Mouse (Mus musculus): ENCODE data around the gene Olfr803. TPM values are rescaled to one million over a fixed set of nuclear protein-coding genes. Genes with fewer than 3 reads are reported as not detected.

Gene Olfr803
- not detected for total RNA-seq (2021)
- long read RNA-seq, experiment 1, result 0 reads
- long read RNA-seq, experiment 2, result 0 reads

- no peak for DNase-seq (ENCODE audit: low spot score in 2 of 2)
Observed at GRCm38 (mm10) chr10:129694186-129694585, at the start of gene Olfr803. Gene Olfr803 (minus strand): TSS chr10:129694286.

DNA sequence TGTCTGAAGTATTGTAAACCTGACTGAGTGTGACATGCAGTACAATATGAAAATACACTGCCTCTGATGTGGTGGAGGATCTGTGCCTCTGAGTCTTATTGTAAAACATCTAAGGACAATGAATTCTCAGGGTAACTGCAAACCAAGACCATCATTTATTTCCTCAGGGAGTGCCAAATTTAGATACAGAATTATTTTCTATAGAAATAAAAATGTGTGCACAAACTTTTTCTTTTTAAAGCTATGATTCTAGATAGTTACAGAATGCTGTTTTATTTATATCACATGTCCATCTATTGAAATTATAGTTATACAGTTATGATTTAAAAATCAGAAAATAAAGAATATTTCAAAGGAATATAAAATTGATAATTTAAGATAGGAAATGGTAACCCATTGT is 47.7 kb upstream of the Olfr803 start, which contains the start of gene Olfr806:
Gene Olfr806, minus strand, starts transcription at position 101 of the 400 bp plus-strand sequence.
- DNase-seq (ENCODE audit: low spot score in 2 of 2), result no peak

- DNase-seq (ENCODE audit: low spot score in 2 of 2), result no peak
Observed at GRCm38 (mm10) chr10:129729275-129729674, 35.2 kb upstream of the Olfr803 start, which contains the start of gene Olfr805. Gene Olfr805 (minus strand): TSS chr10:129729375.

DNA sequence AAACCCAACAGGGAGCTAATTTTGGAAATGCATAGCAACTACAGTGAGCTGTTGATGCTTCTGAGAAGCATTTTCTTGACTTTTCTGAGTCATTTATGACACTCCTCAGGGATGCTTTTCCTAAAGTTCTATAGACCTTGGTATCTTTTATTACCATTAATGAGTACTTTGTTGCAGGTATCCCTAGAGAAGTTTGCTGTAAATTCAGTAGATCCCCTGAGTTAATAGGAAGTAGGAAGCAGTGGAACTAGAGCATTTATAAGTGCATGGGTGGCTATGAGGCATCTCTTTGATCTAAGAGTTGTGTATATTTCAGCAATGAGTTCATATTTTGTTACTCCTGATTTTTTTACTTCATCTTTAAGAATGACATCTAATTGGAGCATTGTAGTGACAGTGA is 8.8 kb upstream of the Olfr803 start, which contains the start of gene Olfr804:
Gene Olfr804, plus strand, starts transcription at position 301 of the 400 bp plus-strand sequence.
- DNase-seq (ENCODE audit: low spot score in 2 of 2), result no peak

- DNase-seq (ENCODE audit: low spot score in 2 of 2), result no peak
Observed at GRCm38 (mm10) chr10:129688069-129688468, 6.0 kb downstream of the Olfr803 start, which contains the start of gene Olfr802. Gene Olfr802 (minus strand): TSS chr10:129688169.

GRCm38 (mm10) chr10:129673765-129674164 is 20.3 kb downstream of the Olfr803 start, which contains the start of gene Olfr801:
Gene Olfr801 (minus strand): TSS chr10:129673865.
- DNase-seq (ENCODE audit: low spot score in 2 of 2), result no peak

DNA sequence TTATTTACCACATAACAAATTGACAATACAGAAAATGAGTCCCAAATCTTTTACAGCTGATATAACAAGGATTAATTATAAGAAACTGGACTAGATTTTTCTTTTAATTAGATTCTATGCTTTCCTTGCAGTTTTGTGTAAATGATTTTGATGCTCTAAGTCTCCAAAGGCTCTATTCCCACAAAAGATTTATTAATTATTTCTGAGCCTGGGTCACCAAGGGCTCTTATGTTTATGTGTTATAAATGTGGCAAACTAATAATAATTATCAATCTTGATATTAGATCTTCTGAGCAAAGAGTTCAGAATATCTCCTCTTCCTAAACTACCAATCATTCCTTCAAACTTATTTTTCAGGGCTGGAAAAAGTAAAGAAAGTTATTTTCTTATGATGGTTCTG is 36.7 kb downstream of the Olfr803 start, which contains the start of gene Olfr800:
Gene Olfr800, plus strand, starts transcription at position 301 of the 400 bp plus-strand sequence.
- no peak for DNase-seq (ENCODE audit: low spot score in 2 of 2)

- DNase-seq (ENCODE audit: low spot score in 2 of 2), result no peak
Observed at GRCm38 (mm10) chr10:129651763-129652162, 42.3 kb downstream of the Olfr803 start.

Small RNAs within 50 kb of the gene (microRNA-seq; reads per million reads assigned to microRNA genes)
- not detected for gene Gm24485

Other genes with a start within 250 kb of the Olfr803 start
- gene Olfr787, start 232.4 kb downstream of the Olfr803 start, total RNA-seq (2021), result not detected
- gene Olfr788, start 223.3 kb downstream of the Olfr803 start, total RNA-seq (2021), result not detected
- not detected for gene Olfr789, start 209.5 kb downstream of the Olfr803 start, total RNA-seq (2021)
- gene Olfr790, start 195.8 kb downstream of the Olfr803 start, total RNA-seq (2021), result not detected
- not detected for gene Olfr791, start 172.5 kb downstream of the Olfr803 start, total RNA-seq (2021)
- gene Olfr792, start 155.1 kb downstream of the Olfr803 start, total RNA-seq (2021), result not detected
- not detected for gene Olfr794, start 126.6 kb downstream of the Olfr803 start, total RNA-seq (2021)
- not detected for gene Olfr796, start 81.7 kb downstream of the Olfr803 start, total RNA-seq (2021)
- not detected for gene Olfr798, start 66.4 kb downstream of the Olfr803 start, total RNA-seq (2021)
- gene Olfr799, start 56.8 kb downstream of the Olfr803 start, total RNA-seq (2021), result not detected
- gene Olfr800, start 36.6 kb downstream of the Olfr803 start, total RNA-seq (2021), result not detected
- not detected for gene Olfr801, start 20.4 kb downstream of the Olfr803 start, total RNA-seq (2021)
- gene Olfr802, start 6.1 kb downstream of the Olfr803 start, total RNA-seq (2021), result not detected
- not detected for gene Olfr804, start 8.9 kb upstream of the Olfr803 start, total RNA-seq (2021)
- not detected for gene Olfr805, start 35.1 kb upstream of the Olfr803 start, total RNA-seq (2021)
- gene Olfr806, start 47.6 kb upstream of the Olfr803 start, total RNA-seq (2021), result not detected
- gene Olfr807, start 63.5 kb upstream of the Olfr803 start, total RNA-seq (2021), result not detected
- gene Olfr808, start 71.2 kb upstream of the Olfr803 start, total RNA-seq (2021), result not detected
- not detected for gene Olfr809, start 80.4 kb upstream of the Olfr803 start, total RNA-seq (2021)
- gene Olfr810, start 100.6 kb upstream of the Olfr803 start, total RNA-seq (2021), result not detected
- not detected for gene Olfr811, start 110.1 kb upstream of the Olfr803 start, total RNA-seq (2021)
- gene Olfr812, start 151.8 kb upstream of the Olfr803 start, total RNA-seq (2021), result not detected
- not detected for gene Olfr813, start 161.1 kb upstream of the Olfr803 start, total RNA-seq (2021)
- not detected for gene Olfr814, start 185.6 kb upstream of the Olfr803 start, total RNA-seq (2021)
- gene Olfr815, start 211.6 kb upstream of the Olfr803 start, total RNA-seq (2021), result not detected
- not detected for gene Olfr816, start 221.3 kb upstream of the Olfr803 start, total RNA-seq (2021)